Mouse (Mus musculus) E14TG2a.4 (cell line): ENCODE data around the gene Ppp4c.

Experiments
- H3K27me3 ChIP-seq: 2 replicates; pipeline ENCODE4 v1.6.1; 2014; ENCODE audit warnings: low read length, control low read depth; ENCODE audit not compliant: insufficient read depth
- H3K36me3 ChIP-seq: 2 replicates; pipeline ENCODE4 v1.6.1; 2014; ENCODE audit warnings: low read length, control low read depth; ENCODE audit not compliant: insufficient read depth
- H3K4me1 ChIP-seq: replicated peaks from 2 replicates; pipeline ENCODE4 v1.6.1; 2014; ENCODE audit warnings: low read depth, low read length, control low read depth
- H3K4me3 ChIP-seq: replicated peaks from 2 replicates; pipeline ENCODE4 v1.5.1; 2014; ENCODE audit warnings: mild to moderate bottlenecking, low read length
- H3K9me3 ChIP-seq: 2 replicates; pipeline ENCODE4 v1.6.1; 2014; ENCODE audit warnings: low read length, control low read depth
- CTCF ChIP-seq: conservative IDR thresholded peaks from 2 replicates; pipeline ENCODE4 v1.5.1; 2014; ENCODE audit warnings: low read length
- NANOG ChIP-seq: IDR thresholded peaks from 2 replicates; pipeline ENCODE4 v1.6.1; 2014; ENCODE audit warnings: borderline replicate concordance, low read length, mixed read lengths
- POU5F1 ChIP-seq: IDR thresholded peaks from 2 replicates; pipeline ENCODE4 v1.6.1; 2014; ENCODE audit warnings: low read length, borderline replicate concordance

Ppp4c gene

GRCm38 (mm10) chr7:126739551-126739950 lies 52.7 kb downstream of the Ppp4c start:
- H3K4me1 ChIP-seq, result peaks cover 35% of the 10 kb centered on the region
- H3K27me3 ChIP-seq, result 0 out of 2 replicates have a peak, but pooled peaks cover 11% of the 10 kb centered on the region
- TF ChIP-seq CTCF (no peak), NANOG (no peak), POU5F1 (no peak)
- H3K36me3 ChIP-seq, result no peaks in the 10 kb centered on the region
- no peaks in the 10 kb centered on the region for H3K9me3 ChIP-seq
- peak overlapping the region; percentile 43 for H3K4me3 ChIP-seq

DNA sequence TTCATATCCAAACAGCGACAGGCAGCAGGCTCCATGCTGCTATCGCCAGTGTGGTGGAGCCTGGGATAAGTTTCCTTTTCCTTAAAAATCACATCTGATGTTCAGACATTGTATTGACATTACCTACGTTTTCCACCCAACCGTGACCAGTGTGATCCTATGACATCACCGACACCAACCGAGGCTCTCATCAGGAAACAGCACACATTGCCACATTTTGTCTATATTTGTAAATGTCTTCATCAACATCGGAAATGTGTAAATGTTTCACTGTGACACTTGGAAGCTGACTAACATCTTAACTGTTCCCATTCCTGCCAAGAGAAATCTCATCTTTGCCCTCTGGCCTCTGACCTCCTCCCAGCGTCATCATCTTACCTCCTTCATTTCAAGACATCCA lies 56.2 kb downstream of the Ppp4c start:
- H3K4me1 ChIP-seq, result peaks cover 27% of the 10 kb centered on the region
- TF ChIP-seq CTCF (no peak), NANOG (no peak), POU5F1 (no peak)
- H3K36me3 ChIP-seq, result no peaks in the 10 kb centered on the region
- 0 out of 2 replicates have a peak, but pooled peaks cover 11% of the 10 kb centered on the region for H3K27me3 ChIP-seq
- no peak overlapping the region for H3K4me3 ChIP-seq
- H3K9me3 ChIP-seq, result no peaks in the 10 kb centered on the region
